Mouse (Mus musculus): ENCODE measurements around the gene Anapc10.

DNA sequence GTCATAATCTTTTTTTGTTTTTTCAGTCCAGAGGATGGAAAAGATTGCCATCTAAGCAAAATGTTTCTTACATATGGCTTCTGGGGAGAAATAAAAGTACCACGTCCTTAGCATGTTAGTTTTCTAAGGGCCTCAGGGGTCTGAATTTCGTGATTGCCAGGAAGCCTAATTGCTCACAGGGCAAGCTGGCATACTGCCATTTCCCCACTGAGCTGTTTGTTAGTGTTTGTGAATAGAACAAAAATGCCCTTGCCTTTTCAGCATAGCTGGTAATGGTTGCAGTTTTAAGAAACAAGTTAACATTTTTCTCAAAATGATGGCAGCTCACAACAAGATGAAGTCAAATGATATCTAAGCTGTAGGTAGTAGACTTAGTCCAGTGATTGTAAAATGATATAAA, 38.7 kb downstream of the Anapc10 start:
- TF ChIP-seq ZNF384 (IDR thresholded peaks at IDR 0.05; ENCODE audit: low read depth, low read length): no peak
- TF ChIP-seq CHD2 (IDR thresholded peaks at IDR 0.05; ENCODE audit: low read depth, low read length): no peak

Data from ES-E14 (cell line).